Mouse (Mus musculus) brain, adult 10 weeks (tissue): ENCODE measurements around the gene Ptpn1. TPM values are rescaled to one million over a fixed set of nuclear protein-coding genes. Genes with fewer than 3 reads are reported as not detected.

Experiments used
- polyA plus RNA-seq: library from polyadenylated mRNA; stranded (reverse); fragments of 350-450 nt; fragmentation: Illumina TruSeq; extraction: RNeasy Lipid Tissue Mini Kit (QIAGEN cat#74804); gene quantifications from one replicate; pipeline ENCODE4 v1.2.3, GENCODE M21; 2015; ENCODE audit warnings: low read depth, low replicate concordance

Gene Ptpn1
- 27.0 TPM for polyA plus RNA-seq

DNA sequence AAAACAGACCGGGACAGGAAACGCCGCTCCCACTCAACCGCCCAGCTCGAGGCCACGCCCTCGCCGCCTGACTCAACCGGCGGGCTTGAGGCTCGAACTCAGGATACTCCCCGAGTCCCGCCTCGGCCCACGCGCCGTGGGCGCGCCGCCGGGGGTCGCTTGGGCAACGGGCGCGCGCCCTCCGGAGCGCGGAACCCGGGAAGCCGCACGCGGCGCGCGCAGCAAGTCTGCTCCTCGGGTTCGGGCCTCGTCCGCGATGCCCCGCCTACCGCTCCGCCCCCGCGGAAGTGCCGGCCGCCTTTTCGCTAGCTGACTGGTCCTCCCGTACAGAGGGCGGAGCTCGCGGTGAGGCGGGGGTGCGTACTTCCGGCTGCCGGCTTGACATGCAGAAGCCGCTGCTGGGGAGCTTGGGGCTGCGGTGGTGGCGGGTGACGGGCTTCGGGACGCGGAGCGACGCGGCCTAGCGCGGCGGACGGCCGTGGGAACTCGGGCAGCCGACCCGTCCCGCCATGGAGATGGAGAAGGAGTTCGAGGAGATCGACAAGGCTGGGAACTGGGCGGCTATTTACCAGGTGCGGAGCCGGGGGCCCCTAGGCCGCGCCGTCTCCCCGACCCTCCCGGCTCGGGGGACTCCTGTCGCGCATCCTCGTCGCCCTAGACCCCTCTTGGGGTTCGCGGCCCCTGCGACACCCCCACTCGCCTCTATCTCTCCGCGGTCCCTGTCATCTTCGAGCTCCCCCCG is at the start of gene Ptpn1:
Gene Ptpn1, plus strand, starts transcription at position 73 of the 742 bp plus-strand sequence.

DNA sequence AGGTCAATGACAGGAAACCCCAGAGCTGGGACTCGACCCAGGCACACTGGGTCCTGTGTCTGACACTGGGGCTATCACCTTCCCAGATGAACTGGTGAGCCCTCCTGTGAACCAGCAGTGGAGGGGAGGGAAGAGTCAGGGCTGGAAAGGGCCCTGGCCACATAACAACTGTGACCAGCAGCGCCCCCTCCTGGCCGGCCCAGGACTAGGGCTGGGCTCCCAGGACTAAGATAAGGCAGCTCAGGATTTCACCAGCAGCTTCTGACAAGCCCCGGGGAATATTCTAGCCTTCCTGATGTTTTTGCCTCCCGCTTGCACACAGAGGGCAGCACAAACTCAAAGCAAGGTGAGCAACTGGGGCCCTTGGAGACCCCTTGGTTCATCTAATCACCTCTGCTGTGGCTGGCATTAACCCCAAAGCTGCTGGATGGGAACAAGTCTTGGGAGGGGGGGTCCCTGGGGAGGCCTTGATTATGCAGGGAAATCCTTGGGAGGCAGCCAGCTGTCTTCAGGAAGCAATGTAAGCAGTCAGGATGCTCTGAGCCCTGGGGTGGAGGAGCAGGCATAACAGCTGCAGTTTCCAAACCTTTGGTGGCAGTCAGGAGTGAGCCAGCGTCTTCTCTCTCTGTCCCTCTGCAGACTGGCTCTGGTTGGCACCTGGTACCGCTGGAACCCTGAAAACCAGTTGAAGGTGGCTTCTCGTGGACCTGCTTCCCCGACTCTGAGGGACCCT is 78.2 kb downstream of the Ptpn1 start, which contains the start of gene Ripor3:
Gene Ripor3, minus strand, starts transcription at position 683 of the 733 bp plus-strand sequence.

Other genes starting within 250 kb of the Ptpn1 start
- gene Cebpb, start 243.1 kb upstream of the Ptpn1 start, polyA plus RNA-seq, result 3.6 TPM
- 56.2 TPM for gene Tmem189, start 242.2 kb upstream of the Ptpn1 start, polyA plus RNA-seq
- 0.16 TPM for gene Ripor3, start 78.6 kb downstream of the Ptpn1 start, polyA plus RNA-seq
- 3.2 TPM for gene Pard6b, start 148.9 kb downstream of the Ptpn1 start, polyA plus RNA-seq